Mouse (Mus musculus): ENCODE data around the gene Eogt. TPM values are rescaled to one million over a fixed set of nuclear protein-coding genes. Genes with fewer than 3 reads are reported as not detected.

The Eogt gene
- polyA plus RNA-seq (2017; shearing (Covaris generic)): 21.2 TPM

DNA sequence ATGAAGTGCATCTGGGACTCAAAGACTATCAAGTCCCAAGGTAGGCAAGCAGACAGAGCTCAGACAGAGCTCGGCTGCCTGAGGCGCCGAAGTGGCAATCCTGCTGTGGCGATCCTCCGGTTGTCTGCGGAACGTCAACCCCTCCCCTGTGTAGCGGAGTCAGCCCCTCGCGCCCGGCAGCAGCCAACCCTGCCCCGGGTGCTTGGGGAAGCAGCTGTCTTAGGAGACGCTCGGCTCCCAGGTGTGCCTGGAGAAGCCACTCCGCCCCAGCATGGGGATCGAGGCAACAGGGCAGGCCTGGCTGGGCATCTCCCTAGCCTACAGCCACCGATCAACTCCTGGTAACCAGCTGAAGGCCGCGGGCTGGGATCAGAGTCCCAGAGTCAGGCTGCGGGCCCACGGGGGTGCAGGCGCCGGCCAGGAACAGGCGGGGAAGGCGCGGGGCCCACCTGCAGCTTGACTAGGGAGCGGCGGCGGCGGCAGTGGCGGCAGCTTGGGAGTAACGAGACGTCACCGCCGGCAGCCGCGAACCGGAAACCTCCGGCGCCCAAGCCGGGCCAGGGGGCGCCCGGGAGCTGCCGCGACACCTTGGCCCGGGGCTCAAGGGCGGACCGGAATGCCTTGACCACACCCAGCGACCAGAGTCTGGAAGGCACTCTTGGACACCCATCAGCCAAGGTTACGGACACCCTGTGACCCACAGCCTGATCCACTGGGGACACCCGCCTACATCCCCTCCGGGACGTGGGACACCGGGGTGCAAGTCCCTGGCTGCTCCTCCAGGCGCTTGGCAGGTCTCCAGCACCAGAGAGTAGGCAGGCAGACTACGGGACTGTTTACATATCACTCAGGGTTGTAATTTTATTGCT lies at the start of gene Eogt:
Gene Eogt (minus strand): TSS at position 800 of the 869 bp plus-strand sequence.

GRCm38 (mm10) chr6:97178491-97179366 lies 29.7 kb upstream of the Eogt start, which contains the start of gene Tmf1:
Tmf1 (minus strand) TSS chr6:97179122.

DNA sequence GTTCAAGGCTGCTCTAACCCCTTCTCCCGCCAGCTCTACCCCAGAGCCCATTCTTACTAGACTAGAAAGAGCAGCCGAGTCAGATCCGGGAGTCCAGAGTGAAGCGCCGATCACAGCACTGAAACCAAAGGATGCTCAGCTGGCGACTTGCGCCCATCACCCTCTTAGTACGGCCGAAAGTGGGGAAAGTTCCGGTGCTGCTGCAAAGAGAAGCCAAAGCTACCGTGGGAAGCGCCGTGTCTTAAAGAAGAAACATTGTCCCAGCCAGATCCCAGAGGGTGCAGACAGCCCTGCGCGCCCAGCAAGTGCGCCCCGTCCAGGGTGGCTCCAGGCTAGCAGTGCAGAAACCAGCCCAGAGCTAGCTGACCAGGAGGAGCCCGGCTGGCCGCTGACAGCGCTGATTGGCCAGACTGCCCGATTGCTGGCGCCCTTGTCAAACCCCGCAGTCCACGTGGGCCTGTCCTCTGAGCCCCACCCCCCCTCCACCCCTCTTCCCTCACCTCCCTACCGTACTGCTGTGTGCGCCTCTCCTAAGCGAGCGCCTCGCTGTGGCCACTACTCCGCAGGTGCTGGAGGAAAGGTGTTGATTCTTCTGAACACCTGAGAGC lies 88.8 kb downstream of the Eogt start, which contains the start of gene Fam19a4:
Gene Fam19a4 (minus strand): TSS at position 340 of the 608 bp plus-strand sequence.

Other genes starting within 250 kb of the Eogt start
- not detected for gene Fam19a4, start 88.8 kb downstream of the Eogt start, polyA plus RNA-seq (2017; shearing (Covaris generic))
- gene Tmf1, start 29.9 kb upstream of the Eogt start, polyA plus RNA-seq (2017; shearing (Covaris generic)): 10.3 TPM
- gene Uba3, start 56.5 kb upstream of the Eogt start, polyA plus RNA-seq (2017; shearing (Covaris generic)): 44.8 TPM
- gene Arl6ip5, start 61.5 kb upstream of the Eogt start, polyA plus RNA-seq (2017; shearing (Covaris generic)): 218 TPM
- not detected for gene Lmod3, start 103.6 kb upstream of the Eogt start, polyA plus RNA-seq (2017; shearing (Covaris generic))